Mouse (Mus musculus): ENCODE measurements around the gene Cradd. TPM values are rescaled to one million over a fixed set of nuclear protein-coding genes. Genes with fewer than 3 reads are reported as not detected.
A peak's percentile ranks its signal among the peaks of the same experiment; 100 is the strongest.

Gene Cradd
- 9.5 TPM for polyA plus RNA-seq (2012; fragmentation: generic; extraction: Trizol)

DNA sequence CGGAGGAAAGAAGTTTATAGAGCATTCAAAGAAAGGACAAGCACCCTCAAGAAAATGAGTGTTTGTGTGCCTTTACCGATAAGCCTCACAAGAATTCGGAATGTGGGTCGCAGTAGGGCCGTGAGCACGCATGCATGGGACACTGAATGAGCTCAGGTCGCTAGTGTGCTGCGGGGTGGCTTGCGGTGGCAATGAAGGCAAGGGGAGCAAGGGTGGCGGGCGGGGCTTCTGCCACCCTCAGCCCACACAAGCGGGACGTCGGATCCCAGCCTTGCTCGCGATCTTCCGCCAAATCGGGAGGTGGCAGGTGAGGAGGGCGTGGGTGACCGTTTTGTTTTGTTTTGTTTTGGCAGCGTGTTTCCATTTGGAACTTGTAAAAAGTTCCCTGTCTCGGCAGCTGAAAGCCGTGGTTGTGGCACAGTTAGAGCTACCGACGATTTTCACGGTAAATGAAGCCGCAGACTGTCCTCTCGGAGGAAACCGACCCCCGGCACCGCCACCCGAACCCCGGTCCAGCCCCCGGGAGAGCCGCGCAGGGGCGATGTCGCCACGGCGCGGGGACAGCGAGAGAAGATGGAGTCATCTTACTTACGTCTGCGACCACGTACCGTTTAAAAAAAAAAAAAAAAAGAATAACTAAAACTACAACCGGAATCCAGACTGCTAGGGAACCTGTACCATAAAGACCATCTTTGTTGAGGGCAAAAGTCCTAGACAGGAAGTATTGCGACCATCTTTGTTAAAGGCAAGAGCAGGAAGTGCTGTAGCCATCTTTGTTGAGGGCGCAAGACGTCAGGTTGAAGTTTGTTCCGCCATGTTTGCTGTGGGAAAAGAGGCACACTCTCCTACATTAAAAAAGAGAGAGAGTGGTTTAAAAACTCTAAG lies at the start of gene Cradd:
Gene Cradd (minus strand): TSS at position 741 of the 885 bp plus-strand sequence.
- H3K4me2 ChIP-seq (ENCODE audit: low read depth), result peak within 1 kb of the TSS; percentile 97
- no peaks in the 10 kb centered on the region for H3K36me3 ChIP-seq (ENCODE audit: control insufficient read depth, insufficient read depth)
- H3K27me3 ChIP-seq (ENCODE audit: control insufficient read depth, insufficient read depth, insufficient read length), result no peaks in the 10 kb centered on the region
- peak within 1 kb of the TSS; percentile 81 for H3K4me3 ChIP-seq
- H3K79me2 ChIP-seq (ENCODE audit: control insufficient read depth, insufficient read depth), result no peaks in the 10 kb centered on the region
- TF ChIP-seq TCF12 (IDR thresholded peaks at IDR 0.05; ENCODE audit: insufficient read depth, poor library complexity, severe bottlenecking), result no peak
- peak; percentile 79 for TF ChIP-seq POLR2AphosphoS2 (IDR thresholded peaks at IDR 0.05; ENCODE audit: insufficient read length, low read depth)
- no peak for TF ChIP-seq CEBPB (IDR thresholded peaks at IDR 0.05; ENCODE audit: insufficient read depth, poor library complexity, severe bottlenecking)
- peak; percentile 80 for TF ChIP-seq POLR2A (IDR thresholded peaks at IDR 0.05; ENCODE audit: insufficient read length, low read depth)
- no peak for TF ChIP-seq REST (IDR thresholded peaks at IDR 0.05; ENCODE audit: insufficient read depth, insufficient read length)
- no peak for TF ChIP-seq USF1 (IDR thresholded peaks at IDR 0.05; ENCODE audit: low read depth)
- peak in 1 of 3 experiments; percentile 57 for TF ChIP-seq MYOG (IDR thresholded peaks at IDR 0.05; ENCODE audit: control insufficient read depth in 1 of 3, insufficient read depth in 1 of 3, insufficient read length in 2 of 3, low read depth in 2 of 3)
- no peak for TF ChIP-seq MAX (IDR thresholded peaks at IDR 0.05; ENCODE audit: low read depth)
- peak in 1 of 3 experiments; percentile 37 for TF ChIP-seq MYOD1 (IDR thresholded peaks at IDR 0.05; ENCODE audit: control insufficient read depth in 1 of 3, insufficient read length in 2 of 3, low read depth in 2 of 3)
- no peak for TF ChIP-seq TCF3 (IDR thresholded peaks at IDR 0.05; ENCODE audit: insufficient read length, low read depth)
- TF ChIP-seq SRF (IDR thresholded peaks at IDR 0.05; ENCODE audit: control insufficient read depth, insufficient read length, low read depth), result no peak
- TF ChIP-seq E2F4 (IDR thresholded peaks at IDR 0.05; ENCODE audit: insufficient read depth), result no peak
- peak within 1 kb of the TSS; percentile 1 for H3ac ChIP-seq (ENCODE audit: control insufficient read depth, insufficient read length)

DNA sequence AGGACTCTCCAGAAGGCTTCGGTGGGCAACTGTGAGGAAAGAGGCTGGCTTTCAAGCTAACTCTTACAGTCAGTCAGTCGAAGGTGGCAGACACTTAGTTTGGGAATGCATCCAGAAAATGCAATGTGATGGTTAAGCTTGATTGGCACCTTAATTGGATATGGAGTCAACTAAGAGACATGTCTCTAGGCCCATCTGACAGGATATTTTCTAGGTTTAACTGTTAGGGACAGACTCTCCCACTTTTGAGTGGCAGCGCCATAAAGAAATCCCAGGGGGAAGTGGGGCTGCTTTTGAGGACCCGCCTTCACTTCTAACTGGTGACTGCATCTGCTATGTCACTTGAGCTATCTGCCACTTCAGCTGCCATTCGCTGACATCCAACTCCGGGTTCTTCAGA lies 49.4 kb upstream of the Cradd start:
- no peaks in the 10 kb centered on the region for H3K79me2 ChIP-seq (ENCODE audit: control insufficient read depth, insufficient read depth)
- no peak overlapping the region for H3K4me2 ChIP-seq (ENCODE audit: low read depth)
- TF ChIP-seq MAX (IDR thresholded peaks at IDR 0.05; ENCODE audit: low read depth) (no peak), CEBPB (IDR thresholded peaks at IDR 0.05; ENCODE audit: insufficient read depth, poor library complexity, severe bottlenecking) (no peak), MYOG (IDR thresholded peaks at IDR 0.05; ENCODE audit: control insufficient read depth in 1 of 3, insufficient read depth in 1 of 3, insufficient read length in 2 of 3, low read depth in 2 of 3) (no peak), POLR2AphosphoS2 (IDR thresholded peaks at IDR 0.05; ENCODE audit: insufficient read length, low read depth) (no peak), USF1 (IDR thresholded peaks at IDR 0.05; ENCODE audit: low read depth) (no peak), MYOD1 (IDR thresholded peaks at IDR 0.05; ENCODE audit: control insufficient read depth in 1 of 3, insufficient read length in 2 of 3, low read depth in 2 of 3) (no peak), TCF12 (IDR thresholded peaks at IDR 0.05; ENCODE audit: insufficient read depth, poor library complexity, severe bottlenecking) (no peak), SRF (IDR thresholded peaks at IDR 0.05; ENCODE audit: control insufficient read depth, insufficient read length, low read depth) (no peak), TCF3 (IDR thresholded peaks at IDR 0.05; ENCODE audit: insufficient read length, low read depth) (no peak), POLR2A (IDR thresholded peaks at IDR 0.05; ENCODE audit: insufficient read length, low read depth) (no peak), E2F4 (IDR thresholded peaks at IDR 0.05; ENCODE audit: insufficient read depth) (no peak), REST (IDR thresholded peaks at IDR 0.05; ENCODE audit: insufficient read depth, insufficient read length) (no peak)
- H3ac ChIP-seq (ENCODE audit: control insufficient read depth, insufficient read length), result no peak overlapping the region
- no peak overlapping the region for H3K4me3 ChIP-seq
- H3K27me3 ChIP-seq (ENCODE audit: control insufficient read depth, insufficient read depth, insufficient read length), result no peaks in the 10 kb centered on the region
- no peaks in the 10 kb centered on the region for H3K36me3 ChIP-seq (ENCODE audit: control insufficient read depth, insufficient read depth)

DNA sequence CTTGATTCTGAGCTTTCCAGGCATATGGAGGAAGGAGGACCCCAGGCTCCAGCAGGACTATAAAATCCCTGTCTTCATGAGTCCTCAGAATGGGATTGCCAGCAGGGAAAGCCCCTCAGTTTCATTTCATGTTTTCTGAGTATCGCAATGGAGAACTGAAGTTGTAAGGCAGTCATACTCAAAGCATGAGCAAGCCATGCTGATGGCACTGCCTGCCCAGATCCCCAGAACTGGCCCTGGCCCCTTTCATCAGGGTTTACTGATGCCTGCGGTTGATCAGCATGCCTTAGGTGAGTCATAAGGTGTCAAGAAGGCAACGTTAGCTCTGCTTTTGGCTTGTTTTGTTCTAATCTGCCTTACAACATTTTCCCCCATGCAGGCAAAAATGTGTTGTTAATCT lies 48.0 kb upstream of the Cradd start:
- no peak overlapping the region for H3K4me2 ChIP-seq (ENCODE audit: low read depth)
- H3ac ChIP-seq (ENCODE audit: control insufficient read depth, insufficient read length), result no peak overlapping the region
- H3K36me3 ChIP-seq (ENCODE audit: control insufficient read depth, insufficient read depth), result no peaks in the 10 kb centered on the region
- no peaks in the 10 kb centered on the region for H3K79me2 ChIP-seq (ENCODE audit: control insufficient read depth, insufficient read depth)
- TF ChIP-seq MYOD1 (IDR thresholded peaks at IDR 0.05; ENCODE audit: control insufficient read depth in 1 of 3, insufficient read length in 2 of 3, low read depth in 2 of 3) (no peak), TCF3 (IDR thresholded peaks at IDR 0.05; ENCODE audit: insufficient read length, low read depth) (no peak), MYOG (IDR thresholded peaks at IDR 0.05; ENCODE audit: control insufficient read depth in 1 of 3, insufficient read depth in 1 of 3, insufficient read length in 2 of 3, low read depth in 2 of 3) (no peak), CEBPB (IDR thresholded peaks at IDR 0.05; ENCODE audit: insufficient read depth, poor library complexity, severe bottlenecking) (no peak), MAX (IDR thresholded peaks at IDR 0.05; ENCODE audit: low read depth) (no peak), POLR2A (IDR thresholded peaks at IDR 0.05; ENCODE audit: insufficient read length, low read depth) (no peak), USF1 (IDR thresholded peaks at IDR 0.05; ENCODE audit: low read depth) (no peak), SRF (IDR thresholded peaks at IDR 0.05; ENCODE audit: control insufficient read depth, insufficient read length, low read depth) (no peak)
- no peaks in the 10 kb centered on the region for H3K27me3 ChIP-seq (ENCODE audit: control insufficient read depth, insufficient read depth, insufficient read length)
- H3K4me3 ChIP-seq, result no peak overlapping the region

DNA sequence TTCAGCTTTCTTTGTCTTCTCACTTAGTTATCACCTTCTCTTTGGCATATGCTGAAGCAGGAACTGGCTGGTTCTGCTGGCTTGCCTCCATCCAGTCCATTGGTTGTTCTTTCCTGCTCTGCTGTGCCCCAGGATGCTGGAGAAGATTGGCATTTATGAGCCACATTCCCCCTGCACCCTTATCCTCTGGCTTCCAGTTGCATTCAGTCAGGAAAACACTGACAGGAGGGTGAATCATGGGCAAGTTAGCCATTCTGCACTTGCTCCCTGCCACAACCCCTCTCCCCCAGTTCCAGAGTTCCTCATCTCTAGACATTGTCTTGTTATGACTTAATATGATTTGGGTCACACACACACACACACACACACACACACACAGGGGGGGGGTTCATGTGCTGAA lies 45.3 kb upstream of the Cradd start:
- no peaks in the 10 kb centered on the region for H3K79me2 ChIP-seq (ENCODE audit: control insufficient read depth, insufficient read depth)
- no peak overlapping the region for H3K4me3 ChIP-seq
- TF ChIP-seq MYOG (IDR thresholded peaks at IDR 0.05; ENCODE audit: control insufficient read depth in 1 of 3, insufficient read depth in 1 of 3, insufficient read length in 2 of 3, low read depth in 2 of 3) (no peak), POLR2A (IDR thresholded peaks at IDR 0.05; ENCODE audit: insufficient read length, low read depth) (no peak), E2F4 (IDR thresholded peaks at IDR 0.05; ENCODE audit: insufficient read depth) (no peak), MAX (IDR thresholded peaks at IDR 0.05; ENCODE audit: low read depth) (no peak), TCF12 (IDR thresholded peaks at IDR 0.05; ENCODE audit: insufficient read depth, poor library complexity, severe bottlenecking) (no peak), CEBPB (IDR thresholded peaks at IDR 0.05; ENCODE audit: insufficient read depth, poor library complexity, severe bottlenecking) (no peak), USF1 (IDR thresholded peaks at IDR 0.05; ENCODE audit: low read depth) (no peak), MYOD1 (IDR thresholded peaks at IDR 0.05; ENCODE audit: control insufficient read depth in 1 of 3, insufficient read length in 2 of 3, low read depth in 2 of 3) (no peak), POLR2AphosphoS2 (IDR thresholded peaks at IDR 0.05; ENCODE audit: insufficient read length, low read depth) (no peak), REST (IDR thresholded peaks at IDR 0.05; ENCODE audit: insufficient read depth, insufficient read length) (no peak)
- H3ac ChIP-seq (ENCODE audit: control insufficient read depth, insufficient read length), result no peak overlapping the region
- no peaks in the 10 kb centered on the region for H3K36me3 ChIP-seq (ENCODE audit: control insufficient read depth, insufficient read depth)
- H3K4me2 ChIP-seq (ENCODE audit: low read depth), result no peak overlapping the region
- H3K27me3 ChIP-seq (ENCODE audit: control insufficient read depth, insufficient read depth, insufficient read length), result no peaks in the 10 kb centered on the region
